Mouse (Mus musculus) ES-E14 (cell line): ENCODE results near the gene Coa5.

Experiments used
- CHD2 ChIP-seq: IDR thresholded peaks from 2 replicates; pipeline ENCODE4 v1.6.1; 2014; ENCODE audit warnings: mild to moderate bottlenecking, low read depth, low read length, inconsistent platforms
- HCFC1 ChIP-seq: IDR thresholded peaks from 2 replicates; pipeline ENCODE4 v1.6.1; 2012; ENCODE audit warnings: low read length, inconsistent platforms, borderline replicate concordance; ENCODE audit not compliant: insufficient read depth
- MAFK ChIP-seq: IDR thresholded peaks from 2 replicates; pipeline ENCODE4 v1.6.1; 2014; ENCODE audit warnings: mild to moderate bottlenecking, low read depth, low read length, inconsistent platforms; ENCODE audit not compliant: insufficient read depth
- ZC3H11A ChIP-seq: IDR thresholded peaks from 2 replicates; pipeline ENCODE4 v1.6.1; 2012; ENCODE audit warnings: low read depth, mild to moderate bottlenecking, inconsistent platforms, low read length, borderline replicate concordance
- ZNF384 ChIP-seq: IDR thresholded peaks from 2 replicates; pipeline ENCODE4 v1.6.1; 2012; ENCODE audit warnings: low read depth, low read length, inconsistent platforms

DNA sequence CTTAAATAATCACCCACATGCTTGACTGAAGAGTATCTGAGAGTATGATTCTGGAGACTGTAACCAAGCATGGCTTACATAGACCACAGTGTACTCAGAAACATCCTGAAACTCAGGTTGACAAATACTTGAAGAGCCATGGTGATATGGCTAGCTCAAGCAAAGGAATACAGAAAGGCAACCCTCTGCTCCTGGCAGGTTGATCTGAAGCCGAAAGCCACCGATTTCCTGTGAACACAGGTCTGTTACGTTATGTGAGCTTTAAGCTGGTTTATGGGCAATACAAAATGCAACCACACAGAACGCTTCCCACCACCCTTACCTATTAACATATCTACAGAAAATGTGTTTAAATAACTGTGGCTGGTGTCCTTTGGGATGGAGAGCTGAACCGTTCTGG is 39.1 kb upstream of the Coa5 start:
- TF ChIP-seq HCFC1, result no peak
- TF ChIP-seq MAFK, result no peak
- no peak for TF ChIP-seq ZC3H11A
- TF ChIP-seq CHD2, result no peak
- no peak for TF ChIP-seq ZNF384
